Mouse (Mus musculus): ENCODE results near the gene Tprkb.

GRCm38 (mm10) chr6:85884311-85884710, 27.4 kb upstream of the Tprkb start:
- TF ChIP-seq POLR2A (IDR thresholded peaks at IDR 0.05; ENCODE audit: insufficient read depth, low read depth, low read length) (no peak), CTCF (IDR thresholded peaks at IDR 0.05) (no peak)
